ENCODE assay signal across 9 mouse cellular contexts in the genomic region with DNA sequence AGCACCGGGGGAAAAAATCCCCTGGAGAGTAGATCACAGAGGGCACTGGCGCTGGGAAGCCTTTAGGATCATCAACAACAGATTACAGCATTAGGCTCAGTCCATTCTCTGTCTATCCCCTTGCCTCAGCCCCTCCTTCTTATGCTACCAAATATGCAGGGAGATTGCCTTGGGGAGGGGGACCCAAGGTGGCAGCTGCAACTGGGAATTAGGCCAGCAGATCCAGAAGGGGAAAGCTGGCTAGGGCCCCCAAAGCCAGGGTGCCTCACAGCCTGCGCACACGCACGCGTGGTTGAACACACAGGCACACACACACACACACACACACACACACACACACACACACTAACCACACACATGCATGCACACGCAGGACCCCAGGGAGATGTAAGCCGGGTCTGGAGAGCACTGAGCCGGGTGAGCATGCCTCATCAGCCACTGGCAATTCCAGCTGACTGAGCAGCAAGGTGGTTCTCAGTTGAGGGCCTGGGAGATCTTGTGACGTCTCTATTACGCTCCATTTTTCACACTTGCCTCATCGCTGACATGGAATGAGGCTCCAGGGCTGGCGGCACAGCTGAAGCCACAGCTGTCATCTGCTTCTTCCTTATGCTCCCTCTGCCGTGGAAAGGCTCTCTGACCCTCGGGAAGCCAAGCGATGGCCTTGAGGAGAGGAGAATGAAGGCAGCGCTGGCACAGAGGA. TPM values are rescaled to one million over a fixed set of nuclear protein-coding genes. Genes with fewer than 3 reads are reported as not detected.
DNase-seq lines count a peak whose midpoint lies in the region; ATAC-seq and TF ChIP-seq lines count a peak whose summit lies in the region.
"Had no signal": no experiment of that assay in that cellular context is flagged by ENCODE, and none has a peak within 500 bp of the region (broad histone marks: within the 10 kb centered on the region; RNA-seq: fewer than 3 reads in every experiment).

No protein-coding gene starts in this region.

- peak; percentile 7; the same call in 1 of the 2 replicates for TF ChIP-seq POLR2A in cerebellum, adult 2 months (IDR thresholded peaks at IDR 0.05; ENCODE audit: borderline replicate concordance, insufficient read depth, low read length)

- H3K4me2 ChIP-seq in midbrain, embryonic 12.5 days (replicated peaks) = peak overlapping the region; percentile 19; the same call in 1 of the 2 replicates

- WGBS in cerebellum, adult 2 months = 27% methylated on average over 17 of the region's 17 CpGs
- 42% methylated on average over 17 of the region's 17 CpGs for WGBS in midbrain, embryonic 12.5 days

- no peak for ATAC-seq in megakaryocyte, adult 5-6 weeks (ENCODE audit: poor library complexity, severe bottlenecking)
- peak; percentile 38; the same call in 1 of the 2 replicates for ATAC-seq in midbrain, embryonic 12.5 days (ENCODE audit: low FRiP score, low read depth)
- no peak for ATAC-seq in monocyte, adult 5-6 weeks (replicated peaks; ENCODE audit: insufficient number of reproducible peaks, low FRiP score, low TSS enrichment, poor library complexity, severe bottlenecking)

- no peaks in the 10 kb centered on the region for H3K36me3 ChIP-seq in megakaryocyte, embryonic 14.5 days (replicated peaks; ENCODE audit: low read length)
- no peaks in the 10 kb centered on the region for H3K36me3 ChIP-seq in midbrain, embryonic 12.5 days

- H3K27me3 ChIP-seq in cerebellum, adult 2 months (ENCODE audit: control insufficient read depth, insufficient read depth, low read length) = no peaks in the 10 kb centered on the region
- H3K27me3 ChIP-seq in megakaryocyte, embryonic 14.5 days (replicated peaks) = peaks cover 85% of the 10 kb centered on the region
- H3K27me3 ChIP-seq in midbrain, embryonic 12.5 days = peaks cover 65% of the 10 kb centered on the region

- no peak overlapping the region for H3K9ac ChIP-seq in midbrain, embryonic 12.5 days (replicated peaks)

- DNase-seq in cerebellum, adult 2 months = peak; percentile 34 to 56
- DNase-seq in cerebellum, adult 11 months = no peak
- peak; percentile 20 to 50 for DNase-seq in heart, postnatal 14 days
- no peak for DNase-seq in testis, postnatal 10 days (ENCODE audit: low spot score)

- intact Hi-C loops in heart, postnatal 14 days (cut with DNase I) = loop anchor here (1.0 to 5.0 kb wide), 2 partner anchors 49 to 209 kb away; a partner anchor contains a TSS

- TF ChIP-seq CTCF in cerebellum, adult 2 months (IDR thresholded peaks at IDR 0.05; ENCODE audit: borderline replicate concordance, insufficient read depth, low read depth, low read length) = no peak

- peak overlapping the region; percentile 43 for H3K4me3 ChIP-seq in cerebellum, adult 2 months (replicated peaks; ENCODE audit: insufficient read depth, low read depth, low read length)
- peak overlapping the region; percentile 90 for H3K4me3 ChIP-seq in megakaryocyte, embryonic 14.5 days (replicated peaks)
- 0 out of 2 replicates have a peak overlapping the region, but pooled peaks have one; percentile 1 for H3K4me3 ChIP-seq in midbrain, embryonic 12.5 days

- peaks cover 3% of the 10 kb centered on the region; the same call in 1 of the 2 replicates for H3K9me3 ChIP-seq in megakaryocyte, embryonic 14.5 days
- no peaks in the 10 kb centered on the region for H3K9me3 ChIP-seq in midbrain, embryonic 12.5 days

- H3K4me1 ChIP-seq in cerebellum, adult 2 months (ENCODE audit: control insufficient read depth, insufficient read depth, low read length) = peaks cover 27% of the 10 kb centered on the region
- H3K4me1 ChIP-seq in megakaryocyte, embryonic 14.5 days = peaks cover 52% of the 10 kb centered on the region
- H3K4me1 ChIP-seq in midbrain, embryonic 12.5 days = peaks cover 25% of the 10 kb centered on the region

- H3K27ac ChIP-seq in cerebellum, adult 2 months (ENCODE audit: insufficient read depth, low read length) = peak overlapping the region; percentile 70
- no peak overlapping the region for H3K27ac ChIP-seq in midbrain, embryonic 12.5 days (replicated peaks)

RNA-seq across cellular contexts. Expression of a gene that starts 7.7 kb away (rescaled TPM):
- 278 and 294 TPM in 2 replicates for polyA plus RNA-seq in cerebellum, adult 2 months (2012; rRNA removed)
- 1.7 TPM in 1 of 2 replicates, not detected in the other for polyA plus RNA-seq in megakaryocyte, embryonic 14.5 days (2012; ENCODE audit: insufficient read depth, low replicate concordance)
- total RNA-seq in megakaryocyte, adult 5-6 weeks (2015) = not detected in 2 replicates
- total RNA-seq in megakaryocyte, adult 5-6 weeks (2017) = not detected in 2 replicates
- 1 to 10 TPM; 3.5 to 4.0 TPM for total RNA-seq in heart, postnatal 14 days (2021)
- polyA plus RNA-seq in midbrain, embryonic 12.5 days (2016; fragmentation: Nextera tagmentation; extraction: Ambion mirVana) = 2.3 and 3.6 TPM in 2 replicates
- total RNA-seq in monocyte, adult 5-6 weeks (2017) = not detected in 3 replicates
- total RNA-seq: hematopoietic stem cell, adult 5-6 weeks had no signal

RNA-seq across cellular contexts. Expression of a gene that starts 28.5 kb away (rescaled TPM):
- 66.0 and 80.2 TPM in 2 replicates for polyA plus RNA-seq in cerebellum, adult 2 months (2012; rRNA removed)
- polyA plus RNA-seq in megakaryocyte, embryonic 14.5 days (2012; ENCODE audit: insufficient read depth, low replicate concordance) = 69.9 and 84.4 TPM in 2 replicates
- total RNA-seq in megakaryocyte, adult 5-6 weeks (2015) = 76.4 and 97.7 TPM in 2 replicates
- 117 and 118 TPM in 2 replicates for total RNA-seq in megakaryocyte, adult 5-6 weeks (2017)
- 10 to 100 TPM; 70.0 to 77.1 TPM for total RNA-seq in heart, postnatal 14 days (2021)
- 50.0 and 57.1 TPM in 2 replicates for polyA plus RNA-seq in midbrain, embryonic 12.5 days (2016; fragmentation: Nextera tagmentation; extraction: Ambion mirVana)
- total RNA-seq in monocyte, adult 5-6 weeks (2017) = 59.6 to 65.0 TPM (median 62.6 TPM) in 3 replicates

RNA-seq across cellular contexts. Expression of a gene that starts 49.1 kb away (rescaled TPM):
- 168 and 177 TPM in 2 replicates for polyA plus RNA-seq in cerebellum, adult 2 months (2012; rRNA removed)
- 51.5 and 56.1 TPM in 2 replicates for polyA plus RNA-seq in megakaryocyte, embryonic 14.5 days (2012; ENCODE audit: insufficient read depth, low replicate concordance)
- 61.7 and 74.6 TPM in 2 replicates for total RNA-seq in megakaryocyte, adult 5-6 weeks (2015)
- 30.9 and 81.2 TPM in 2 replicates for total RNA-seq in megakaryocyte, adult 5-6 weeks (2017)
- 10 to 100 TPM; 27.6 to 29.8 TPM for total RNA-seq in heart, postnatal 14 days (2021)
- polyA plus RNA-seq in midbrain, embryonic 12.5 days (2016; fragmentation: Nextera tagmentation; extraction: Ambion mirVana) = 76.7 and 79.0 TPM in 2 replicates
- 57.1 to 85.3 TPM (median 81.5 TPM) in 3 replicates for total RNA-seq in monocyte, adult 5-6 weeks (2017)

RNA-seq across cellular contexts. Expression of a gene that starts 51.7 kb away (rescaled TPM):
- polyA plus RNA-seq in cerebellum, adult 2 months (2012; rRNA removed) = 34.0 and 36.1 TPM in 2 replicates
- polyA plus RNA-seq in megakaryocyte, embryonic 14.5 days (2012; ENCODE audit: insufficient read depth, low replicate concordance) = 13.4 and 25.4 TPM in 2 replicates
- total RNA-seq in megakaryocyte, adult 5-6 weeks (2015) = 12.5 and 14.0 TPM in 2 replicates
- total RNA-seq in megakaryocyte, adult 5-6 weeks (2017) = 13.3 and 19.9 TPM in 2 replicates
- 10 to 100 TPM; 24.7 to 25.8 TPM for total RNA-seq in heart, postnatal 14 days (2021)
- polyA plus RNA-seq in midbrain, embryonic 12.5 days (2016; fragmentation: Nextera tagmentation; extraction: Ambion mirVana) = 62.3 and 65.9 TPM in 2 replicates
- total RNA-seq in monocyte, adult 5-6 weeks (2017) = 10.1 to 27.7 TPM (median 18.6 TPM) in 3 replicates

Comparison
In these comparisons a context has a peak if more than half of its experiments do, and no peak if none do; other contexts are left out.
1. DNase-seq: peak in cerebellum, adult 2 months (2 of 2) and heart, postnatal 14 days (2 of 2); none in cerebellum, adult 11 months (single experiment) and testis, postnatal 10 days (single experiment).
2. H3K4me3 ChIP-seq: peak in every context shown above with its lines; median percentile 90 in megakaryocyte, embryonic 14.5 days; 43 in cerebellum, adult 2 months; 1 in midbrain, embryonic 12.5 days.